Mouse (Mus musculus) ES-E14 (cell line): ENCODE results near the gene Kirrel3. TPM values are rescaled to one million over a fixed set of nuclear protein-coding genes. Genes with fewer than 3 reads are reported as not detected.

Experiments
- DNase-seq: peaks from one replicate; pipeline ENCODE4 v3.0.0-alpha.2; 2013; ENCODE audit warnings: low read depth, low spot score
- H3K27ac ChIP-seq: 2 replicates; pipeline ENCODE4 v1.5.1; 2012; ENCODE audit warnings: low read depth, mild to moderate bottlenecking, low read length, moderate library complexity, mixed read lengths; ENCODE audit not compliant: poor library complexity, insufficient read depth, severe bottlenecking
- H3K36me3 ChIP-seq: 2 replicates; pipeline ENCODE4 v1.6.1; 2012; ENCODE audit warnings: mild to moderate bottlenecking, low read length, moderate library complexity, mixed read lengths; ENCODE audit not compliant: control insufficient read depth, poor library complexity, insufficient read depth, severe bottlenecking
- H3K4me1 ChIP-seq, 2 experiments: fragments of 150-350 bp in 1 of 2; sonication (generic) in 1 of 2; 2 replicates each; pipeline ENCODE4 v1.6.1; 2012; ENCODE audit warnings: low read length in 2 of 2, mild to moderate bottlenecking in 1 of 2, mixed read lengths in 1 of 2; ENCODE audit not compliant: control insufficient read depth in 2 of 2, insufficient read depth in 2 of 2, poor library complexity in 1 of 2
- H3K4me3 ChIP-seq, 2 experiments: fragments of 150-350 bp in 1 of 2; sonication (generic) in 1 of 2; 2 replicates each; pipeline ENCODE4 v1.5.1; 2012; ENCODE audit warnings: low read length in 2 of 2, low read depth in 1 of 2, mild to moderate bottlenecking in 1 of 2, mixed read lengths in 1 of 2; ENCODE audit not compliant: insufficient read depth in 1 of 2, poor library complexity in 1 of 2, severe bottlenecking in 1 of 2
- H3K9ac ChIP-seq: 2 replicates; pipeline ENCODE4 v1.6.1; 2012; ENCODE audit warnings: low read depth, mild to moderate bottlenecking, low read length, mixed read lengths; ENCODE audit not compliant: poor library complexity, insufficient read depth, severe bottlenecking
- H3K9me3 ChIP-seq: fragments of 150-350 bp; sonication (generic); 2 replicates; pipeline ENCODE4 v1.6.1; 2012; ENCODE audit warnings: low read depth, mild to moderate bottlenecking, low read length; ENCODE audit not compliant: control insufficient read depth, insufficient read depth
- CHD2 ChIP-seq: IDR thresholded peaks from 2 replicates; pipeline ENCODE4 v1.6.1; 2014; ENCODE audit warnings: mild to moderate bottlenecking, low read depth, low read length, inconsistent platforms
- HCFC1 ChIP-seq: IDR thresholded peaks from 2 replicates; pipeline ENCODE4 v1.6.1; 2012; ENCODE audit warnings: low read length, inconsistent platforms, borderline replicate concordance; ENCODE audit not compliant: insufficient read depth
- MAFK ChIP-seq: IDR thresholded peaks from 2 replicates; pipeline ENCODE4 v1.6.1; 2014; ENCODE audit warnings: mild to moderate bottlenecking, low read depth, low read length, inconsistent platforms; ENCODE audit not compliant: insufficient read depth
- ZC3H11A ChIP-seq: IDR thresholded peaks from 2 replicates; pipeline ENCODE4 v1.6.1; 2012; ENCODE audit warnings: low read depth, mild to moderate bottlenecking, inconsistent platforms, low read length, borderline replicate concordance
- ZNF384 ChIP-seq: IDR thresholded peaks from 2 replicates; pipeline ENCODE4 v1.6.1; 2012; ENCODE audit warnings: low read depth, low read length, inconsistent platforms
- in situ Hi-C, 2 experiments: fragments of 600-800 bp; cut with MboI; formaldehyde crosslinking; loops; one replicate each; pipeline ENCODE4 v1.15.1; 2025; ENCODE audit warnings: low sequenced_read_pairs in 2 of 2, inconsistent platforms in 1 of 2; ENCODE audit not compliant: unreplicated experiment in 2 of 2
- total RNA-seq: library from RNA; depleted of rRNA; stranded (reverse); fragments of 300-350 nt; gene quantifications from 2 replicates; pipeline ENCODE4 v1.2.3, GENCODE M21; 2012

Gene Kirrel3
- total RNA-seq, 1 experiment: 0.67 TPM

DNA sequence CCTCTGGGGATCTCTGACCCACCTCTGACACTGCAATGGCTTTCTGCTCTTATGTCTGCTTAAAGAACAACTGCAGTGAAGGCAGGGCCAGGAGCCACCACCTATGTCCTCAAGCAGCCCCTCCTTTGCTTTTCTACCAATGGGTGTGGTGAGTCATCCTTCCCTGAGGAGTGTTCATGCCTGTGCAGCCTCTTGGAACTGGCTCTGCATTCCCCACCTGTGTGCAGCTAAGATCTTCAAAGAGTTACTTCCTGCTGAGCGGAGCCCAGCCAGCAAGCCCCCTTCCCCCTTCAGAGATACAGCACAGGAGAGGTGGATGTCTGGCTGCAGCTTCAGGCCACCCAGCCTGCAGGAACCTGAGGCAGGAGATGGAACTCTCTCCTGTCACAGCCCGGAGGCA is 265.2 kb downstream of the Kirrel3 start:
- H3K9me3 ChIP-seq: no peaks in the 10 kb centered on the region
- no peak overlapping the region for H3K27ac ChIP-seq
- in situ Hi-C loops: no loop called here
- no peak for TF ChIP-seq HCFC1
- TF ChIP-seq ZC3H11A: no peak
- TF ChIP-seq ZNF384: no peak
- no peak for TF ChIP-seq MAFK
- no peak for TF ChIP-seq CHD2
- H3K4me1 ChIP-seq: peaks cover 0 to 4% of the 10 kb centered on the region in 2 experiments; a peak in 1 of 4 replicates
- peak; percentile 56 for DNase-seq
- no peaks in the 10 kb centered on the region for H3K36me3 ChIP-seq
- H3K4me3 ChIP-seq: no peak overlapping the region
- H3K9ac ChIP-seq: no peak overlapping the region

DNA sequence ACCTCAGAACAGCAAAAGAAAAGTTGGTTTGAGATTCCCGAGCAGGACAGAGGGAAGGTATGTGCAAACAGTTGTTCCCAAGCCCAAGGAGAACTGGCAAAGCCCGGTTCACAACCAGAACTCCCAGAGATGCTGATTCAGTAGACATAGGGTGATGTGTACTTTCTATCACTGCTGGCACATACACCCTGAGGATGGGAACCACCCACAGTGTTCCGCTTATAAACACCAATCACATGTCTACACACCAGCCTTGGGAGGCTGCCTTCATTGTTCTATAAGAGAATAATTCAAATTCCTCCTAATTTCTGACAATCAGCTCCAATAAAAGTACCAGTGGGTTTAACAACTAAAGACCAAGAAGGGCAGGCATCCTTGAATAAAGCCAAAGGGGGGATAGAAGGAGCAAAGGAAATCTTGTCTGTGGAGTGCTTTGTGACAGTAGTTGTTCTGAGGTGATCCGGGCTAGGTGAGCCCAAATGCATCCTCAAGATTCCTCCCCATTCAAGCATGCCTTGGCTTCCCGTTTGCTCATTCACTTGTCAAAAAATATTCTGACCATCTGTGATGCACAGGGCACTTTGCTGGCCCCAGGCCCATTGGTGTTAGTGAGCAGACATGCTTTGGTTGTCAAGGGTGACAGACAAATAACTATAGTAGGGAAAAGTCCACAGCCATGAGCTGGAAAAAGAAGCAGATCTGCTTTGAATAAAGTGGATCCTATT is 266.5 kb downstream of the Kirrel3 start:
- in situ Hi-C loops: no loop called here
- H3K4me1 ChIP-seq: peaks cover 0 to 4% of the 10 kb centered on the region in 2 experiments; a peak in 1 of 4 replicates
- DNase-seq: no peak

DNA sequence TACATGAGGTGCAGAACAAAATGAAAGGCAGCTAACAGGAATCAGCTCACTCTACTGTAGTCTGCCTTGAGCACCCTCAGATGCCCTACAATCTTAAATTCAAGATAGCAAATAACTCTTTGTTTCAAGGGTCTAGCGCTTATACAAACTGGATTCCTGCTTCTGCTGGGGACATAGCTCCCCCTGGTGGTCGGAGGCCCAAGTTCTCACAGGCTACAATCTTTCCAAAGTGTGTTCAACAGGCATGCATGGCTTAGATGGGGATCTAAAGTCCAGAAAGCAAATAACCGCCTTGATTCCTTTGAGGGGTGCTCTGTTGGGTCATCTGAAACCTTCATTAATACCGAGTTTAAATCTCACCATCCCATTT is 267.1 kb downstream of the Kirrel3 start:
- Histone ChIP-seq H3K36me3 (no peaks in the 10 kb centered on the region), H3K9ac (no peak overlapping the region), H3K9me3 (no peaks in the 10 kb centered on the region), H3K4me1 (peaks cover 0 to 4% of the 10 kb centered on the region in 2 experiments; a peak in 1 of 4 replicates), H3K4me3 (no peak overlapping the region), H3K27ac (no peak overlapping the region)
- DNase-seq: peak; percentile 56
- TF ChIP-seq CHD2 (no peak), ZC3H11A (peak; percentile 62; the same call in 1 of the 2 replicates)
- in situ Hi-C loops: no loop called here

More for the DNA sequence above, 266.5 kb downstream of the Kirrel3 start:
- Histone ChIP-seq H3K36me3 (no peaks in the 10 kb centered on the region), H3K27ac (no peak overlapping the region), H3K4me3 (no peak overlapping the region), H3K9ac (no peak overlapping the region), H3K9me3 (no peaks in the 10 kb centered on the region)
- TF ChIP-seq MAFK: no peak
- no peak for TF ChIP-seq ZNF384
- no peak for TF ChIP-seq CHD2
- no peak for TF ChIP-seq ZC3H11A
- no peak for TF ChIP-seq HCFC1

DNA sequence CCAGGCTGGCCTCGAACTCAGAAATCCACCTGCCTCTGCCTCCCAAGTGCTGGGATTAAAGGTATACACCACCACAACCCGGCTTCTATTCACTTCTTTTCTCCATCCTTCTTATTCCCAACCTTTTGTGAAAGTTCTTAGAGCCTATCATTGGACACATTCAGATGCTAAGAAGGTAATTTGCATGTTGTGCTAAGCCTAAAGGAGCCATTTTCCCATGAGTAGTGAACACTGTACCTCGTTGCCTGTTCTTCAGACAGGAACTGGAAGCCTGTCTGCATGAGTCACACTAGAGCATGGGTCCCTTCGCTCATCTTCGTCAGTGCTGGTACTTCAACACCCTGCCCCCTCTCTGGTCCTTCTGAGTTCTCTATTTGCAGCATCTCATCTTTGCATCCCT is 268.2 kb downstream of the Kirrel3 start:
- in situ Hi-C loops: no loop called here

DNA sequence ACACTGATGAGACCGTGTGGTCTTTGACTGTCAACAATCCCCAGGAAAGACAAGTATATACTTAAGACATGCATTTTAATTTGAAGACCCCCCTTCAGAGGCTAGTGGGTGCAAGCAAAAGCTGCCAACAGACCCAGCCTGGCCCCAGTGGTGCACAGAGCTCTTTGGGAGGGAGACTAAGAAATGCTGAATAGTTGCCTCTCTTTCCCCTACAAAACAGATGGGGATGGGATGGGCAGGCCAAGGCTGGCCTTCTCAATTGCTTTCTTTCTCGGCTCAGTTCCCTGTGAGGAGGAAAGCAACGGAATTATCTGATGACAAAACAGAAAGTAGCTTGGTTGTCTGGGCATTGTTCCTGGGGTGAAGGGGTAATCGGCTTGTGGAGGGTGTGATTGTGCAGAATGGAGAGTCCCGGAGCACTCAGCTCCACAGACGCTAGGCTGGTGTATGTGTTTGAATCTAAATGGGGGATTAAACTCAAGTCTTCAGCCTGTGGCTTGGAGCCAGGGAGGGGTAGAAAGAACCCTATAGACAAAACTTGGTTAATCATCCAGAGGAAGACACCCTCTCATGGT is 268.9 kb downstream of the Kirrel3 start:
- Histone ChIP-seq H3K9ac (no peak overlapping the region), H3K4me3 (no peak overlapping the region), H3K9me3 (no peaks in the 10 kb centered on the region), H3K4me1 (peaks cover 0 to 4% of the 10 kb centered on the region in 2 experiments; a peak in 1 of 4 replicates), H3K27ac (no peak overlapping the region), H3K36me3 (no peaks in the 10 kb centered on the region)
- TF ChIP-seq ZNF384 (no peak), CHD2 (no peak), ZC3H11A (no peak), MAFK (no peak), HCFC1 (no peak)
- in situ Hi-C loops: no loop called here
- no peak for DNase-seq

More for the DNA sequence above, 268.2 kb downstream of the Kirrel3 start:
- DNase-seq: no peak
- Histone ChIP-seq H3K9ac (no peak overlapping the region), H3K9me3 (no peaks in the 10 kb centered on the region), H3K4me1 (peaks cover 0 to 4% of the 10 kb centered on the region in 2 experiments; a peak in 1 of 4 replicates), H3K27ac (no peak overlapping the region), H3K4me3 (no peak overlapping the region), H3K36me3 (no peaks in the 10 kb centered on the region)
- no peak for TF ChIP-seq HCFC1
